Mouse (Mus musculus): ENCODE data around the gene Rhox2g. TPM values are rescaled to one million over a fixed set of nuclear protein-coding genes. Genes with fewer than 3 reads are reported as not detected.
"Not testable (repeated sequence)": the region's sequence is repeated elsewhere in the genome, so short reads cannot be mapped to it uniquely, and the experiment has no call there.

The Rhox2g gene
- not detected in 2 replicates for polyA plus RNA-seq (2012; rRNA removed)

DNA sequence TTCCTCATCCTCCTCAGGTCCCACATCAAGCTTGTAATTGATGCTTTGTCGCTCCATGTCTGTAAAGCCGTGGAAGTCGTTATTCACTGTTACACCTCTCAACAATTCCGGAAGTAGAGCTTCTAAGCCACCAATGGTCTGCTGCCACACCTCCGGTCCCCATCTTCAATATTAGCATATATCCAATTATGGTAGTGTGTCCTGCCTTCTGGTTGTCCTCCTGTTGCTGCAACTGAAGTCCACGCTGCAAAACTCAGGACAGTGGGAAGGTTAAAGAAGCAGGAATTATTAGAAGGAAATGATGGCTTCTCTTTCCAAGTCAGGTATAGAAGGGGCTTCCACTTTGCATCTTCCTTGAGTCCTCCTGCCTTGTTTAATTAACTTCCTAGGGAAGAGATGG is at the start of gene Rhox2g:
Gene Rhox2g, minus strand, starts transcription at position 101 of the 400 bp plus-strand sequence.
- not testable (repeated sequence) for H3K36me3 ChIP-seq (ENCODE audit: control insufficient read depth, insufficient read depth, low read length); H3K4me1 ChIP-seq (ENCODE audit: control insufficient read depth, insufficient read depth, insufficient read length, low read length); H3K27me3 ChIP-seq (ENCODE audit: control insufficient read depth, insufficient read depth, low read length); H3K27ac ChIP-seq (ENCODE audit: insufficient read depth, low read depth, low read length); H3K4me3 ChIP-seq (ENCODE audit: low read depth, low read length)
- WGBS, result 92% methylated on average over 6 of the region's 6 CpGs

DNA sequence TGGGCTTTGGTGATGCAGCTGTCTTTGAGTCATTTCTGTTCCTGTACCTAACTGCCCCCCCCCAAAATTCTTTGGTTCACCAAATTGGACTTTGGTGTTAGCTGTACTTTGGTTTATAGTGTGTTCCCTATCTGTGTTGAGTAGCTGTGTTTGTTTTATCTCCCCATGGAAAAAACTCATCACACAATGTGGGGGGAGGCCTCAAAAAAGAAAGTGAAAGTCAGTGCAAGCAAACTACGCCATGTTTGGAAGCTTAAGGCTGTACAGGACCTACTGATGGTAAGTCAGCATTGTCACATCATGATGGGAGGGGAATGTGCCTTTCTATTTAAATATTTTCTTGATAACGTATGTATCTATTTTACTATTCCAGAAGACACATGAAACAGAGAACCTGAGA is 49.0 kb upstream of the Rhox2g start:
- no peak overlapping the region for H3K27ac ChIP-seq (ENCODE audit: insufficient read depth, low read depth, low read length)
- TF ChIP-seq POLR2A (IDR thresholded peaks at IDR 0.05; ENCODE audit: low read depth, low read length), result no peak
- TF ChIP-seq CTCF (IDR thresholded peaks at IDR 0.05; ENCODE audit: extremely low read depth, insufficient read length, insufficient replicate concordance, low read depth, low read length), result no peak
- no peaks in the 10 kb centered on the region for H3K27me3 ChIP-seq (ENCODE audit: control insufficient read depth, insufficient read depth, low read length)
- no peaks in the 10 kb centered on the region for H3K4me1 ChIP-seq (ENCODE audit: control insufficient read depth, insufficient read depth, insufficient read length, low read length)
- WGBS, result 62% methylated on average over 2 of the region's 2 CpGs
- no peak overlapping the region for H3K4me3 ChIP-seq (ENCODE audit: low read depth, low read length)
- no peaks in the 10 kb centered on the region for H3K36me3 ChIP-seq (ENCODE audit: control insufficient read depth, insufficient read depth, low read length)

DNA sequence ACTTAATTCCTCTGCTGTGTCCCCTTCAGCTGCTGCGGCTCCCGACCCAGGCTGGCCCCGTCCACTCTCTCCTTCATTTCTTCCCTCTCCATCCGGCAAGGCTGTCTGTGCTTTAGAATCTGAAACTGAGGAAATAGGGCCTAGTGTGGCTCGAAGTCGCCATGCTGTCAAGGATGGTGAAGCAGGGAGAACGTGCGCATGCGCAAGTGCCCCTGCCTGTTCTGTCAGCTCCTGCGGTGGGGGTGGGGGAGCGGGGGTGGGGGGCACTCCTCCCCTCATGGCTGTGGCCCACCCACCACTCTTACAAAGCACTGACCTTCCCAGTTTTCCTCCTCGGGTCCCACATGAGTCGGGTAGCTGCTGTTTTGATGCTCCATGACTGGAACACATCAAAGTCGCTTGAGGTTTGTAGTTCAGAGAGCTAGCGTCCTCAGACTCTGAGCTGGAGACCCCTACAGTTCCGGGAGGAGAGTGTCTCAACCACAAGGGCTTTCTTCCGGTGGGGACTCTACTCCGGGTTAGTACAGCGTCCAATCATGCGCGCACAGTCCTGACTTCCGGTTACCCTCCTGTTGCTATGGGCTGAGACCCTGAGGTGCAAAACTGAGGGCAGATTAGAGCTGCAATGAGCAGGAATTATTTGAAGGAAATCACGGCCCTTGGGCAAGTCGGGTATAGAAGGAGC is 39.9 kb upstream of the Rhox2g start:
- no peaks in the 10 kb centered on the region for H3K4me1 ChIP-seq (ENCODE audit: control insufficient read depth, insufficient read depth, insufficient read length, low read length)
- no peak overlapping the region for H3K27ac ChIP-seq (ENCODE audit: insufficient read depth, low read depth, low read length)
- H3K4me3 ChIP-seq (ENCODE audit: low read depth, low read length), result no peak overlapping the region
- H3K27me3 ChIP-seq (ENCODE audit: control insufficient read depth, insufficient read depth, low read length), result no peaks in the 10 kb centered on the region
- no peak for TF ChIP-seq CTCF (IDR thresholded peaks at IDR 0.05; ENCODE audit: extremely low read depth, insufficient read length, insufficient replicate concordance, low read depth, low read length)
- no peak for TF ChIP-seq POLR2A (IDR thresholded peaks at IDR 0.05; ENCODE audit: low read depth, low read length)
- no peaks in the 10 kb centered on the region for H3K36me3 ChIP-seq (ENCODE audit: control insufficient read depth, insufficient read depth, low read length)
- 89% methylated on average over 24 of the region's 24 CpGs for WGBS

DNA sequence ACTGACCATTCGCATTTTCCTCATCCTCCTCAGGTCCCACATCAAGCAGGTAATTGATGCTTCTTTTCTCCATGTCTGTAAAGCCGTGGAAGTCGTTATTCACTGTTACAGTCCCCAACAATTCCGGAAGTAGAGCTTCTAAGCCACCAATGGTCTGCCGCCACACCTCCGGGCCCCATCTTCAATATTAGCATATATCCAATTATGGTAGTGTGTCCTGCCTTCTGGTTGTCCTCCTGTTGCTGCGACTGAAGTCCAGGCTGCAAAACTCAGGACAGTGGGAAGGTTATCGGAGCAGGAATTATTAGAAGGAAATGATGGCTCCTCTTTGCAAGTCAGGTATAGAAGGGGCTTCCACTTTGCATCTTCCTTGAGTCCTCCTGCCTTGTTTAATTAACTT is 29.9 kb upstream of the Rhox2g start, which contains the start of gene Rhox2h:
Gene Rhox2h, minus strand, starts transcription at position 101 of the 400 bp plus-strand sequence.
- not testable (repeated sequence) for H3K4me1 ChIP-seq (ENCODE audit: control insufficient read depth, insufficient read depth, insufficient read length, low read length); H3K36me3 ChIP-seq (ENCODE audit: control insufficient read depth, insufficient read depth, low read length); H3K27me3 ChIP-seq (ENCODE audit: control insufficient read depth, insufficient read depth, low read length); H3K4me3 ChIP-seq (ENCODE audit: low read depth, low read length); H3K27ac ChIP-seq (ENCODE audit: insufficient read depth, low read depth, low read length)
- WGBS, result 85% methylated on average over 8 of the region's 8 CpGs

DNA sequence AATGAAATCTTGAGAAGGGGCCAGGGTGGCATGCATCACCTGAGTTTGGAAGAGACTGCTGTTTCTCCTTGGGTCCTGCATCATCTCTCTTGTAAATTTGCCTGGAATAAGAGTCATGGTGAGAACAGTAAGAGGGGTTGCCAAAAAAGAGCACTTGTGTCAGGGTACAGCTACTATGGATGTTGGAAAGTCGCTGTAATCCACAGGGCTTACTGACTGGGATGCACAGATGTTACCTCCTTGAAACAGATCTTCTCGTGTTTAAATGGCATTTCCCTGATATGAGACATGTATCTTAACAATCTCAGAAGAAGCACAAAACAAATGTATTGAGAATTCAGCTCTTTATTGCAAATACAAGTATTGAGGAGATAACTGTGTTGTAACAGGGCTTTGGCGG is 25.4 kb upstream of the Rhox2g start, which contains the start of gene Rhox3h:
Gene Rhox3h, minus strand, starts transcription at position 101 of the 400 bp plus-strand sequence.
- not testable (repeated sequence) for H3K36me3 ChIP-seq (ENCODE audit: control insufficient read depth, insufficient read depth, low read length); H3K4me3 ChIP-seq (ENCODE audit: low read depth, low read length); H3K27ac ChIP-seq (ENCODE audit: insufficient read depth, low read depth, low read length); H3K4me1 ChIP-seq (ENCODE audit: control insufficient read depth, insufficient read depth, insufficient read length, low read length); H3K27me3 ChIP-seq (ENCODE audit: control insufficient read depth, insufficient read depth, low read length)
- WGBS, result 80% methylated on average over 1 of the region's 3 CpGs

DNA sequence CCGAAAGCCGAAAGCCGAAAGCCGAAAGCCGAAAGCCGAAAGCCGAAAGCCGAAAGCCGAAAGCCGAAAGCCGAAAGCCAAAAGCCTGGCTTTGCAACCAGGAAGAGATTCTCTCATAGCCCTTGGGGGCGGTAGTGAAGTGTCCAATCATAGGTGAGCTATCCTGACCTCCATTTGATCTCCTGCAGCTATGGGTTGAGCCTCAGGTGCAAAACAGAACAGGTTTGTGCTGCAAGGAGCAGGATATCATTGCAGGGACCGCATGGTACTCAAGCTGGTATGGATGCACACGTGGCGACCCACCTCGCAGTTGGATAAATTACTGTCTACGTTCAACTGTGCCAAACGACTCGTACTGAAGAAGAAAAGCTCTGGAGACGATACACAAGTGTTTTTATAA is 8.0 kb upstream of the Rhox2g start, which contains the start of gene Rhox4g:
Gene Rhox4g, minus strand, starts transcription at position 101 of the 400 bp plus-strand sequence.
- not testable (repeated sequence) for H3K36me3 ChIP-seq (ENCODE audit: control insufficient read depth, insufficient read depth, low read length); H3K4me3 ChIP-seq (ENCODE audit: low read depth, low read length); H3K27ac ChIP-seq (ENCODE audit: insufficient read depth, low read depth, low read length); H3K4me1 ChIP-seq (ENCODE audit: control insufficient read depth, insufficient read depth, insufficient read length, low read length); H3K27me3 ChIP-seq (ENCODE audit: control insufficient read depth, insufficient read depth, low read length)
- WGBS, result 92% methylated on average over 16 of the region's 20 CpGs

DNA sequence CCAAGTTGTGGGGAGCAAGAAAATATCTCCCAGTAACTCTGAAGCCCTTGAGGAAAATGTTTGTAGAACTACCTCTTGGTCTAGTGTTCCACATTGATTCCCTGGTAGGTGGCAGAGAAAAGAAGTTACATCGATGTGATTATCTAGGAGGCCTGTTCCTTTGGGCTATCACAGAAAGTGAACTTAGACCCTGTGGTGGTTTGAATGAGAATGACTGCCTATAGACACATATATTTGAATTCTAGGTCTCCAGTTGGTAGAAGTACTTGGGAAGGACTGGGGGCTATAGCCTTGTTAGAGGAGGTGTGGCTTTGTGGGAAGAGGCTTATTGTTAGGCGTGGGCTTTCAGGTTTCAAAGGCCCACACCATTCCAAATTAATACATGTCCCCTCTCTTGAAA is 14.8 kb downstream of the Rhox2g start, which contains the start of gene Rhox3g:
Gene Rhox3g, minus strand, starts transcription at position 101 of the 400 bp plus-strand sequence.
- not testable (repeated sequence) for H3K27me3 ChIP-seq (ENCODE audit: control insufficient read depth, insufficient read depth, low read length); H3K36me3 ChIP-seq (ENCODE audit: control insufficient read depth, insufficient read depth, low read length); H3K27ac ChIP-seq (ENCODE audit: insufficient read depth, low read depth, low read length); H3K4me3 ChIP-seq (ENCODE audit: low read depth, low read length); H3K4me1 ChIP-seq (ENCODE audit: control insufficient read depth, insufficient read depth, insufficient read length, low read length)
- 83% methylated on average over 2 of the region's 2 CpGs for WGBS

DNA sequence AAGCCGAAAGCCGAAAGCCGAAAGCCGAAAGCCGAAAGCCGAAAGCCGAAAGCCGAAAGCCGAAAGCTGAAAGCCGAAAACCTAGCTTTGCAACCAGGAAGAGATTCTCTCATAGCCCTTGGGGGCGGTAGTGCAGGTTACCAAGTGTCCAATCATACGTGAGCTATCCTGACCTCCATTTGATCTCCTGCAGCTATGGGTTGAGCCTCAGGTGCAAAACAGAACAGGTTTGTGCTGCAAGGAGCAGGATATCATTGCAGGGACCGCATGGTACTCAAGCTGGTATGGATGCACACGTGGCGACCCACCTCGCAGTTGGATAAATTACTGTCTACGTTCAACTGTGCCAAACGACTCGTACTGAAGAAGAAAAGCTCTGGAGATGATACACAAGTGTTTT is 35.7 kb downstream of the Rhox2g start, which contains the start of gene Rhox4f:
Gene Rhox4f, minus strand, starts transcription at position 101 of the 400 bp plus-strand sequence.
- not testable (repeated sequence) for H3K4me1 ChIP-seq (ENCODE audit: control insufficient read depth, insufficient read depth, insufficient read length, low read length); H3K27ac ChIP-seq (ENCODE audit: insufficient read depth, low read depth, low read length); H3K4me3 ChIP-seq (ENCODE audit: low read depth, low read length); H3K36me3 ChIP-seq (ENCODE audit: control insufficient read depth, insufficient read depth, low read length); H3K27me3 ChIP-seq (ENCODE audit: control insufficient read depth, insufficient read depth, low read length)
- WGBS, result 97% methylated on average over 19 of the region's 19 CpGs

Other genes starting within 250 kb of the Rhox2g start
- gene Rhox2b, start 231.4 kb downstream of the Rhox2g start, polyA plus RNA-seq (2012; rRNA removed), result not detected in 2 replicates
- gene Rhox4b, start 211.0 kb downstream of the Rhox2g start, polyA plus RNA-seq (2012; rRNA removed), result not detected in 2 replicates
- gene Rhox2c, start 189.8 kb downstream of the Rhox2g start, polyA plus RNA-seq (2012; rRNA removed), result not detected in 2 replicates
- gene Rhox3c, start 184.9 kb downstream of the Rhox2g start, polyA plus RNA-seq (2012; rRNA removed), result not detected in 2 replicates
- gene Rhox4c, start 163.1 kb downstream of the Rhox2g start, polyA plus RNA-seq (2012; rRNA removed), result not detected in 2 replicates
- gene Rhox2d, start 150.0 kb downstream of the Rhox2g start, polyA plus RNA-seq (2012; rRNA removed), result not detected in 2 replicates
- not detected in 2 replicates for gene Rhox4d, start 129.1 kb downstream of the Rhox2g start, polyA plus RNA-seq (2012; rRNA removed)
- gene Rhox2e, start 113.0 kb downstream of the Rhox2g start, polyA plus RNA-seq (2012; rRNA removed), result not detected in 2 replicates
- not detected in 2 replicates for gene Rhox3e, start 101.5 kb downstream of the Rhox2g start, polyA plus RNA-seq (2012; rRNA removed)
- gene Rhox4e, start 86.1 kb downstream of the Rhox2g start, polyA plus RNA-seq (2012; rRNA removed), result not detected in 2 replicates
- not detected in 2 replicates for gene Rhox2f, start 72.1 kb downstream of the Rhox2g start, polyA plus RNA-seq (2012; rRNA removed)
- gene Rhox3f, start 62.5 kb downstream of the Rhox2g start, polyA plus RNA-seq (2012; rRNA removed), result not detected in 2 replicates
- gene Rhox4f, start 35.8 kb downstream of the Rhox2g start, polyA plus RNA-seq (2012; rRNA removed), result not detected in 2 replicates
- gene Rhox3g, start 14.9 kb downstream of the Rhox2g start, polyA plus RNA-seq (2012; rRNA removed), result not detected in 2 replicates
- gene Rhox4g, start 7.9 kb upstream of the Rhox2g start, polyA plus RNA-seq (2012; rRNA removed), result not detected in 2 replicates
- gene Rhox3h, start 25.3 kb upstream of the Rhox2g start, polyA plus RNA-seq (2012; rRNA removed), result not detected in 2 replicates
- not detected in 2 replicates for gene Rhox2h, start 29.8 kb upstream of the Rhox2g start, polyA plus RNA-seq (2012; rRNA removed)
- gene Rhox5, start 161.4 kb upstream of the Rhox2g start, polyA plus RNA-seq (2012; rRNA removed), result not detected in 2 replicates
- not detected in 2 replicates for gene Rhox6, start 183.4 kb upstream of the Rhox2g start, polyA plus RNA-seq (2012; rRNA removed)
- not detected in 2 replicates for gene Rhox7a, start 188.2 kb upstream of the Rhox2g start, polyA plus RNA-seq (2012; rRNA removed)
- not detected in 2 replicates for gene Rhox8, start 235.5 kb upstream of the Rhox2g start, polyA plus RNA-seq (2012; rRNA removed)